Mouse (Mus musculus) ovary, postnatal 14 days (tissue): ENCODE data around the gene Tbl1xr1.

Experiments used
- DNase-seq: peaks from one replicate; pipeline ENCODE4 v3.0.0; 2022; ENCODE audit warnings: low spot score

Tbl1xr1 gene

DNA sequence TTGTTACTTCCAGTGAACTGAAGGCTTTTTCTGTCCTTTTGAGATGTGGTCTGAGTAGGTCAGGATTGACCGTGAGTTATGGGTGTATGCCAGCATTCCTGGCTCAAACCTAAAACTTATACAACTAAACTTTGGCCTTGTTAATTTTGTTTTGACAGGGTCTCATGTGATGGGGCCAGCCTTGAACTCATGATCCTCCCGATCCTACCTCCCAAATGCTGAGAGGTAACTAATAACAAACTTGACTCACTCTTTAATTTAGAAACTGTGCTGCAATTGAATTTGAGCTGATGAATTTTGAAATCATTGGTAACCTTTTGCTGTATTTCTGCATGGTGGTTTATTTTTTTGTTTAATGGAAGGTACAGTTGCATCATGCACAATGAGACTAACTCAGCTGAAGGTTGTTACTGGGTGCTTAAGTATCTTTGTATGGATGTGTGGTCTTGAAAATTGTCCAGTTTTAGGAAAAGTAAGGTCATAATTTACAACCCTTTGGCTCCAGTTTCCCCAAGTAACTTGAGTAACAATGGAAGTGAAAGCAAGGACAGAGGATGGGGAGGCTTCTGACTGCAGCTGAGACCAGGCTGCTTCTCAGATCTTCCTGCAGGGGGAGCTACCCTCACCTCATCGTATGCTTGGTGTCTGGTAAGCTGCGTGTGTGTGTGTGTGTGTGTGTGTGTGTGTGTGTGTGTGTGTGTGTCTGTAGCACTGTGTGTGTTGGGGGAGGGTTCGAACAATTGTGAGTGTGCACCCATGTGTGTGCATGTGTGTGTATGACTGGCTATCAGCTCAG lies 66.6 kb downstream of the Tbl1xr1 start:
- DNase-seq = no peak

DNA sequence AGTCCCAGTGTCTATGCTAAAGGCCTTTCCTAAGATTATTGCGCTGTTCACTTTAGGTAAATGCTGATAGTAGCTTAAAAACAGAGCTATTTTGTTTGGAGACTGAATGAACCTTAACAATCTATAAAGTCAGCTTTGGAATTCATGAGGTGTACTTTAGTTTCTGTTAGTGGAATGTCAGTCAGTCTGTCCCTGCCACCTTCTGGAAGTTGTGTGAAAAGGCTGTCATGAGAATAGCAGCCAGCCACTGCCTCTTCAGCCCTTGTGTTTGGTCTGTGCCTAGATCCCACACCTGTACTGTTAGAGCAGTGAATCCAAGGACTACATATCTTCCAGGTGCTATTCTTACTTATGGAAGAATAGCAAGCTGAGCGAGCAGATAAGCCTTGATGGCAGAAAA lies 67.8 kb downstream of the Tbl1xr1 start:
- no peak for DNase-seq

DNA sequence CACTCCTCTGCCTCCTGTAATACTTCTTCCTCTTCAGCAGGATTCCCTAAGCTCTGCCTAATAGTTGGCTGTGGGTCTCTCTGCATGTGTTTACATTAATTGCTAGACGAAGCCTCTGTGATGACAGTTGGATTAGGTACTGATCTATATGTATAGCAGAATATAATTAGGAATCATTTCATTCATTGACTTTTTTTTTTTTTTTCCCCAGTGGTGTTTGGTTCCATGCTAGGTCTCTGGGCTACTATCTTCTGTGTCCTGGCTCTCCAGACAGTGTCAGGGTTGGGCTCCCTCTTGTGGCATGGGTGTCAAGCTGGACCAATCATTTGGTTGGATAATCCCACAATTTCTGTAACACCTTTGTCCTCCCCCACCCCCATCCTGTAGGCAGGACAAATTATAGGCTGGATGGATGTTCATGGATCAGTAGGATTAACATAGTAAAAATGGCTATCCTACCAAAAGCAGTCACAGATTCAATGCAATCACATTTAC lies 71.0 kb downstream of the Tbl1xr1 start:
- DNase-seq = no peak

DNA sequence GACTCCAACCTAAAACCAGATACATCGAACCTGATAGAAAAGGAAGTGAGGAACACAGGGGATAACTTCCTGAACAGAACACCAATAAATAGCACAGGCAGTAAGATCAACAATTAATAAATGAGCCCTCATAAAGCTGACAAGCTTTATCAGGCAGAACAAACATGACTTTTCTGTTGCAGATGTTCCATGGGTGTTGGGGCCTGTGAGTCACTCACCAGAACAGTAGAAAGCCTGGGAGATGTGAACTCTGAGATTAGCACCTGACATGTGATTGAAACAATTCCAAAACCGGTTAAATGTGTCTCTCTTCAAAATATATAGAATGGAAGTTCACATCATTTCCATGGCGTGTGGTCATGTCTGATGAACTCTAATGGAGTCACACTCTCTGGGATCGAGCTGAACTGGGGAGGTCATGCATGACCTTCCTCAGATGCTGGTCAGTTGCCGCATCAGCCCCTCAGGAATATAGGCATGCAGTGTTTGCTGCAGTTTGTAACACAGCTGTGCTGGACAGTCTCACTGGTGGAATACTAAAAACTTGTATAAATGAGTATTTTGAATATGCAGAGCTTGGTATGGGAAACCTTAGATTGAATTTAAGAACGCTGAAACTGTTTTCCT lies 72.0 kb downstream of the Tbl1xr1 start:
- no peak for DNase-seq

DNA sequence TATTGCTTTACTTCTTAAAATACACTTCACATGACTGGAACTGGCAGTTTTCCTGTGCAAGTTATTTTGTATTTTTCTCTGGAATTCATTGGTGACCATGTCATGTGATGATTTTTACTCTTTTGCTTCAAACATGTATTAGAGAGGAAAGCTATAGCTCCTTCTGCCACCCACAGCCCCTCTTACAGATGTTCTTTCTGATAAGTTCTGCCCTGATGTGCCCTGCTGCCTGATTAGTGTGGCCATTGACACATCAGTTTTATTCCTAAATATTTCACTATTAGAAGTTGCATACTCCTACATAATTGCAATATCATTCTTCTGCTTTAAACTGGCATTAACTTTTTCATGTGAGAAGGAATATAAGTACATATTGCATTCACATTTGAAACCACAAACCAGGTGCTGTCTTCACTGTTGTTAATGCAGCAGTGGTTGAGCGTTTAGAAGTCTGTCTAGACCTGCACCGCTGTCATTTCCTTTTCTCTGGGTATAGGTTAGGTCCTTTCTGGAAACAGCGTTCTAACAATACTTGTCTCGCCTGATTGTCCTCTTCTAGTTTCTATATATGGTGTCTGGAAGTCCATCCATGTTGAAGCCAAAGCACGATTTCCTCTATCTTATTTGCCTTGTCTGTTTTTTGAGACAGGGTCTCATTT lies 74.5 kb downstream of the Tbl1xr1 start:
- DNase-seq = no peak

DNA sequence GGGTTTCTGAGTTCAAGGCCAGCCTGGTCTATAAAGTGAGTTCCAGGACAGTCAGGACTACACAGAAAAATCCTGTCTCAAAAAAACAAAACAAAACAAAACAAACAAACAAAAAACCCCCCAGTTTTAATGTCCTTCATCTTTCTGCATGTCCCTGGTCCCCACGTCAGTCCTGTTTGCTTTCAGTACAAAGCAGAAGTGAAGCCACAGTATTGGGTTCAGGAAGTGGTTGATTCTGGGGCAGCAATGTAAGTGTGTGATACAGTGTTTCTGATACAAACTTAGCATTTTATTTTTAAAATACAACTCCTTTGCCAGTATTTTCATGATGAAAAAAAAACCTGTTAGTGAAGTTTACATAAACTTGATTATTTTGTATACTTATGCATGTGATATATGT lies 76.3 kb downstream of the Tbl1xr1 start:
- DNase-seq = no peak

DNA sequence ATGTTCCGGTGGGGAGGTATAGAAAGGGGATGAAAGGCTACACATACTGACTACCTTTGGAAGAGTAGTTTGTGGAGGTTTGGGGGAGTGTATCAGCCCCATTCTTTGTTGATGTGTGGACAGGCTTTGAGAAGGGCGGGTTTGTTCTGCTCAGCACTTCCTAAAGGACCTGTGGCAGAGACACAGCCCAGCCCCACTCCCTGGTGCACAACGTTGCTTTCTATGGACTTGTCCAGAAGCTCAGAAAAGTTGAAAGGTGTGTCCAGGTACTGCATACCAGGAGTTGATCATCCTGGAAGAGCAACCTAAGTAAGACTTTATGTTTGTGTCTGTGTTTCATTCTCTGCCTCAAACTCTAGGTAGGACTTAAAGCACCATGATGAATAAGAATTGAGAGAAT lies 78.1 kb downstream of the Tbl1xr1 start:
- DNase-seq = no peak

DNA sequence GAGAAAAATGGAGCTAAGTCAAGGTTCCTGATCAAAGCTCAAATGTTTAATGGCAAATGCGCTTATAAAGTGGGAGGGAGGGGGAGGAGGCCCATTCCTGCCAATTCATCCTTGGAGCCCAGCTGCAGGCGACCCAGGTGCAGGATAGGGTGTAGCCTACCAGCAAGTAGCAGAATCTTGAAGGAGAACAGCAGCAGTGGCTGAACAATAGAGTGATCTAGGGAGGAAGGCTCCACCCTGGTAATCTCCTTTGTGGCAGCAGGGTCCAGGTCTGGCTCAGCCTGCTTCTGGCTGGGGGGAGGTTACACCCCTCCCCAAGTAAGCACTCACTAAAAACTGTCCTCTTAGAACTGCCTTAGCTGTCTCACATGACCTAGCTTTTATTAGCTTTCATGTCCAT lies 79.9 kb downstream of the Tbl1xr1 start:
- no peak for DNase-seq

DNA sequence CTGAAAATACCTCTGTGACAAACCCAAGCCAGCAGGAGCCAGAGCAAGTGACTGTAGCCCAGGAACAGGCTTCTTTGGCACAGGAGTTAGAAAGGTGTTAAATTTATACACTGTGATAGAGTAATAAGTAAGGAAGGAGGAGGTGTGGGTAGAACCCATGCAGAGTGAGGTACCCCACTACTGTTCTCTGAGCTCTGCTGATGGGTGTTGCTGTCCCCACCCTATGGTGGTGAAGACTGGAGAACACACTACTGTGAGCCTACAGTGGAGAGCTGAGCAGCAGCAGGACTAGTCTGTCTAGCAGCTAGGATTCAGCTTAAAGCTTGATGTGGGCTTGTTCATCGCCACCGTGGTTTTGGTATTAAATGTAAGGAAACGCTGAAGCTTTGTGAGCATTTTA lies 86.5 kb downstream of the Tbl1xr1 start:
- no peak for DNase-seq

DNA sequence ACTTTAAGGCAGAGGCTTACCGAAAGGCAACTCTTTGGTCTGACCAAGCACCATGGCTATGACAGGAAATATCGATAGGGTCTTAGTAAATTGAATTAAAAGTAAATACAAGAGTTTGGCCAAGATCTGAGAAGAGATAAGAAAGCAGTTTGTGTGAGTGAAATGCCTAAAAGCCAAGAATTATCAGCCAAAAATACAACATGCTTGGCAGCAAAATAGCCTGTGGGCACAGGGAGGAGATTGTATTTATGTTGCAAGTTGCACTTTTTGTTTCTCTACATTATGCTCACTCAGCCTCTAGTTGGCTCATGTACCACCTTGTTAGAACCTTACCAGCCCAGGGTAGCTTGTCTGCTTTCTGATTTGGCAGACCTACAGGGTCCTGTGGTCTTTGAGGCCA lies 91.4 kb downstream of the Tbl1xr1 start:
- no peak for DNase-seq

DNA sequence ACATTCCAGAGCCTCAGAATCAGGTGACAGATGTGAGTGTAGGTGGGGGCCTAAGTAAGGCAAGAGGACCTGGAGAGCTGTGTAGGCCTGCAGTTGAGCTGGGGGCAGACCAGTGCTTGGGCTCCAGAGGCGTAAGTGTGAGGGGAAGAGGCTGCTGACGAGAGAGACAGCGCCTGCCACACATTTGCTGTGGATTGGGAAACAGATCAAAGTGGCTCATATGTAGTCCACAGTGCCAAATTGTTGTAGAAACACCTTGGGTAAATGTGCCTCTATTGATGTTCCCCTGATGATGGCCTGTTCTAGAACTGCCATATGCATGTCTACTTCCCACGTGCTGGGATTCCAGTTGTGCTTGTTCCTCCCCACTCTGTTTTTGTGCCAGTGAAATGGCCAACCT lies 92.0 kb downstream of the Tbl1xr1 start:
- DNase-seq = no peak

DNA sequence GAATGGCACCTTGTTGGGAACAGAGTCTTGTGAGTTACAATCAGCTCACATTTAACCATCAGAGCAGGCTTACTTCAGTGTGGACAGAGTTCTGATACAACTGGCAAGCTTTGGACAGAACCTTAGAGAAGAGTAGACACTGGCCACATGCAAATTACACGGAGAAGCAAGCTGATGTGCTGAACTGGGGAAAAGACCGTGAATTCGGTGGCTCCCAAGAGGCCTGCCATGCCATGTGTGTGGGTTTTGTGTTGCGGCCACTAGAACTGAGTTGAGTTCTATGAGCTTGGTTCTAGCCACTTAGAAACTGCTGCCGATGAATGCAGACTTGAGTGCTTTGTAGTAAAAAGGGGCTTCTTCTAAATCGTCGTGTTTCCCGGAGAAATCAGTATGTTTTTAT lies 95.1 kb downstream of the Tbl1xr1 start:
- no peak for DNase-seq

DNA sequence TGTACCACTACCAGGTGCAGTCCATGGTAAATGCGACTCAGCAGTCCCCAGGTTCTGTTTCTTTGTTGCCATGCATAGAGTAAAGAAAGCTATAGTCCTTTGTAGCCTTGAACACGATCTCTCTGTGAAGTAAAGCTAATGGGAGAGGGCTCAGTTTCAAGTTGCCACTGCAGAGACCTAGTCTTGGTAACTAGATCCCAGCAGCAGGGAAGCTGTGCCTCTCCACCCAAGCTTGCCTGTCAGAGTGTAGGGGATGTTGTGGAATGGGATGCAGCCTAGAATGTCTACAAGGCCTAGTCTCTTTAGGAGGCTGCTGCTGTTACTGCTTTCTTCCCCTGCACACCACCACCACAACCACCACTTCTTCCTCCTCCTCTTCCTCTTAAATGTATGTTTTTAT lies 96.0 kb downstream of the Tbl1xr1 start:
- DNase-seq = no peak

DNA sequence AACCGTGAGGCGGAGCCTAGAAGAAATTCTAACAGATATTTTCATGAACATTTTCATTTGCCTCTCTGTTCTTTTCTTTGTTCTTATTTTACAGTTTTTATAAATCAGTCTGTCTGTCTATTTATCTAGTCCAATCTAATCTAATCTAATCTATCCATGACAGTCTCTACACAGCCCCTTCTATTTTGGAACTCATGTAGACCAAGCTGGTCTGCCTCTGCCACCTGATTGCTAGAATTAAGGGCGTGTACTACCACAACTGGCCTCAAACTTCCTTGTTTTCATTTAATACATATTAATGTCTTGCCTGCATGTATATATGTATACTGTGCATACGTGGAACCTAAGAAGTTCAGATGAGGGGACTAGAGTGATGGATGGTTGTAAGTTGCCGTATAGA lies 96.7 kb downstream of the Tbl1xr1 start:
- DNase-seq = no peak

DNA sequence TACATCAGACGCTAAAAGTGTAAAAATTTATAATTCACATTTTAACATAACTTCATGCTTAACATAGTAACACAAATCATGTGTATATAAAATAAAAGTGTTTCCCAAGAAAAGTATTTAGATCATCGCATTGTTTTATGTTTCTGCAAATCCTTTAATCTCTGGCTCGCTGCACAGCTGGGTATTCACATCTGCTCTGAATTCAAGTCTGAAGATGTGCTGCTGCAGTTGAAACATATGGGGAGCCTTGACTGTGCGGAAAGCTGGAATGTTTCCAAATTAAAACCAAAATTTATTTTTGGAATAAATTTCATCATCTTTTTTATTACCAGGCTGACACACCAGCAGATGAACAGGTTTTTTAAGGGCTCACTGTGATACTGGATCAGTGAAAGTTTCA lies 97.8 kb downstream of the Tbl1xr1 start:
- no peak for DNase-seq

DNA sequence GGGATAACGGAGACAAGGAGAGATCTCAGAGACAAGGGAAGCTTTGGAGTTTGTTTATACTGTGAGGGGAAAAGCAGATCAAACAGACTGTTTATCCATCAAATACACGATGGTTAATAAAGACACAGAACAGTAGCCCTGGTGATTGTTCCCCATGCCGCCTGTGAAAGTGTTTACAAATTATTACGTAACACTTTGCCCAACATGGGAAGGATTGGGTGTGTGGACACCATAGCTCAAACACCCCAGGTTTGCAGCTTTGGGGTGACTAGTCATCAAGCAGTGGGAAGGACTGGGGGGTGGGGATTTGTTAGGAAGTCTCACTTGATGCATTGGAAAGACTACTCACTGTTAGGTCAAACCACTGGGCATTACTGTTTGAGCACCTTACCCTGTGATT lies 103.6 kb downstream of the Tbl1xr1 start:
- DNase-seq = no peak

DNA sequence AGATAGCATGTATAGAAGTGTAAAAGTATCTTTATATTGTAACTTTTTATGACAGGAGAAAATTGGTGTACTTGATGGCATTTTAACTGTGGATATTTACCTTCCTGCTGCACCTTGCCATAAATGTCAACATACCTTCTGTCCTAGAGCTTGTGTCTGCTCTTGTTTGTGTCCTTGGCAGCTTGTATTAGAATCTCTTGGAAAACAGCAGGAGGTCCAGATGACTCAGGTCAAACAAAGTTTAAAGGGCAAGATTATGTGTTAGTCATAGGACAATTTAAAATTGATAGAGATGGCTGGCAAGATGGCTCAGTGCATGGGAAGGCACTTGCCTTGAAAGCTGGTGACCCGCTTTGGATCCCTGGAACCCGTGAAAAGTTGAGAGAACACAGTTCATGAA lies 104.6 kb downstream of the Tbl1xr1 start:
- no peak for DNase-seq

DNA sequence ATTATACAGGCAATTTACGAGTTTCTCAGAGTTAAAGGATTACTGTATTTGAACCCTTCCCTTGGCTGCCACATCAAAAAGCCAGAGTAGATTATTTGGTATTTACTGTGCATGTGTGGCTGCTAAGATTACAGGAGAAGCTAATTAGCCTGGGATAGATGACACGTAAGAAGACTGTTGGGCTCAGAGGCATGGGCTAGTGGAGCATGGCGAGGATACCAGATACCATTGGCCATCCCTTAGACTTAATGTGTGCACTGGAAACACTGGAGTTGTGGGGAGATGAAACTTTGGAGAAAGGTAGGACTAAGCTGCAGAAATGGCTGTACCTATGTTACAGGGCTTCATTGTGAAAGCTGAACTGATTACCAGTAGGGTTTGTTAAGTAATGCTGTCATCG lies 108.8 kb downstream of the Tbl1xr1 start:
- no peak for DNase-seq

DNA sequence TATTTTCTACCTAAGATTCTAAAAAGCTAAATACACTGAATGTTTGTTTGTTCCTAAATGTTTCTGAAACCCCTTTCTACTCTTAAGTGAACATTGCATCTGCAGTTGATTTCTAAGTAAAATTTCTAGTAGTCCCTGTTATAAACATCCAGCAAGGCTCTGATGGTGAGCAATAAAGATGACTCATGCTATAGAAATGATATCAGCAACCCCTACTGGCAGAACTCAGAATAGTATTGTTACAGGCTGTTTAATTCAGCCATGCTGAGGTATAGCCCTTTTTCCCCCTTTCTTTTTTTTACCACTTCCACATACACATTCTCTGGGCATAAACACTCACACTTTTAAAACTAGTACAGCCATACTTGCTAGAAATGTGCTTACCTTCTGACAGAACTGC lies 114.0 kb downstream of the Tbl1xr1 start:
- no peak for DNase-seq

DNA sequence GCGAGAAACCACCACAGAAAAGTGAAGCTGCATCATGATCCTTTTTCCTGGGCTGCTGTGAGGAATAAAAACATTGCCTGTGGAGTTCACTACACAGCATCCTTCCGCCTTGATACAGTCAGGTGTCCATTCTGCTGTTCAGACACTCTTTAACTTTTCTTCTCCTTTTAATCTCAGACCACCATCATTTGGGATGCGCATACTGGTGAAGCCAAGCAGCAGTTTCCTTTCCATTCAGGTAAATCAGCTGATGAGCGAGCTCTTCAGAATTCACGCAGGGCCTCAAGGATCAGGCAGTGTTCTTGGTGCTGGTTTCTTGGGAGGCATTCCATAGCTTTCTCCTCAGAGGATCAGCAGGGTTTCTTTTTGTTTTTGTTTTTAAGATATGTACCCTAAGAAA lies 116.5 kb downstream of the Tbl1xr1 start:
- no peak for DNase-seq

DNA sequence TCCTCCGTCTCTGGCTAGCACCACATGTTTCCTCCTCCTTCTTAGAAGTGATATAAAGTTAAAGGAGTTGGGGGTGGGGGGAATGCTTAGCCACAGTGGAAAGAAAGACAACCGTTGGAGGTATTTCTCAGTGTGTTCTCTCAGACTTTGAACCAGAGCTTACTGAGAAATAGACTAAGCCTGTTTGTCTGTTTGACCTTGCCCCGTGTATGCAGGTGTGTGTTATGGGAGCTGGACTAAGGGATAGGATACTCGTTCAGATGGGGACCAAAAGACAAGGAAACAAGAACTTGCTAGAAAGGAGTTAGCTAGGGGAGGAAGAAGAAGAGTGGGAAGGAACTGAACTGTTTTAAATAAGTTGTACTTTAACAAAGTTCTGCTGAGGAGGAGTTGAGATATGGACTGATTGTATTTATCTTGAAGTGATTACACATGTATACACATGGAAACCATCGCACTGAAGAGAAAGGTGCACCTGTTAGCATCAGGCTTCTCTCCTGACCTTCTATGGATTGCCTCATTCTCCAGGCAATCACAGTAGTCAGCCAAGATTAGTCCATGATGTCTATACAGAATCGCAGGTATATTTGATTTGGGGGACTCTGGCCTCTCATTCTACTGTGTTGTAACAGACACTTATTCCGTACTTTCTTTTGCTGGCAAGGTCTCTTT lies 117.9 kb downstream of the Tbl1xr1 start:
- DNase-seq = no peak

DNA sequence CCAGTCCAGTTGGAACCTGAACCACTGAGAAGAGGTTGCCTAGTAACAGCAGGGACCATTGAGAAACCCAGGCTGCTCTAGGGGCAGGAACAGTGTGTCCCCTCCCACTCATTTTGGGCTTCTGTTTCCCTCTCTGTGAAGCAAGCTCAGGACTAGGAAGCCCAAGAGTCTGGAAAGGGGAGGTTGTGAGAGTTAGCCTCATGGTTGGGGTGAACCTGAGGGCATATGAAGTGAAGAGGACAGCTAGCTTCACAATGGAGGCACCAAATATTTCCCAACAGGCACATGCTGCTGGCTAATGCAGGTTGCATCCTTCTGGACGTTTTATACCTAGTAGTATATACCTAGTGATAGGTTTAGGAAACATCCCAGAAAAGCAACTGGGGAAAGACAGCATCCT lies 122.3 kb downstream of the Tbl1xr1 start:
- no peak for DNase-seq

DNA sequence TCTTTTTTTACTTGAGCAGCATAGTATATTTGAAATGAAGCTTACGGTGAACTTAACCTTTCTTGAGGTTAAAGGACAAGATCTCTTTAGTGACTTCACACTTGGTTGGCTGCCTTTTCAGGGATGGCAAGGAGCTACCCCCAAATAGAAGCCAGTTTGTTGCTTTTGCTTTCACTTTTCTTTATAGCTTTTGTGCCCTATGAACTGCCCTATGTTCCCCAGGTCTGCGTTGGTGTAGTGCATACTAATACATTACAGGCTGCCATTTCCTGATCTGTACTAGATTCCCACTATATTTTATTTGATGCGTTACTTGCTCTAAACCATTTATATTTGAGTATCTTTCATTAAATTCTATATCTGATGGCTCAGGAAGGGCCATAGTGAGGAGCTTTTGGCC lies 127.7 kb downstream of the Tbl1xr1 start:
- no peak for DNase-seq
